31 mouse cellular contexts compared by ENCODE assay signal in genomic region chr2:163708321-163708720, GRCm38 (mm10). TPM values are rescaled to one million over a fixed set of nuclear protein-coding genes. Genes with fewer than 3 reads are reported as not detected.
A peak's percentile ranks its signal among the peaks of the same experiment; 100 is the strongest.
DNase-seq lines count a peak whose midpoint lies in the region; ATAC-seq lines count a peak whose summit lies in the region.
"Had no signal": no experiment of that assay in that cellular context is flagged by ENCODE, and none has a peak within 500 bp of the region (broad histone marks: within the 10 kb centered on the region; RNA-seq: fewer than 3 reads in every experiment).

No protein-coding gene starts in this region.

- DNase-seq in heart, postnatal 25 days (ENCODE audit: low spot score), result no peak
- no peak for DNase-seq in liver, embryonic 11.5 days (ENCODE audit: low spot score)
- DNase-seq in liver, result no peak
- peak; percentile 62 for DNase-seq in MEL-GATA-1-ER (ENCODE audit: extremely low read depth, low read depth)
- DNase-seq in gastrocnemius, postnatal 14 days, result no peak
- DNase-seq: adrenal gland, adult 8-10 months; cerebellum, adult 2 months; cerebellum, postnatal 14 days; forebrain, postnatal 0 days; gastrocnemius, postnatal 25 days; kidney, adult 11 months; kidney, postnatal 25 days; lung, adult 18-20 months; lung, postnatal 4 days; midbrain, embryonic 14.5 days; right cerebral cortex, postnatal 25 days; spleen, adult 18-20 months; thymus, postnatal 14 days had no signal

- no peak overlapping the region for H3K4me3 ChIP-seq in heart, embryonic 11.5 days (ENCODE audit: low read depth, low read length)
- H3K4me3 ChIP-seq in liver, embryonic 11.5 days (ENCODE audit: low read depth, low read length), result no peak overlapping the region
- H3K4me3 ChIP-seq: embryonic facial prominence, embryonic 10.5 days; embryonic facial prominence, embryonic 15.5 days; forebrain, embryonic 12.5 days; hindbrain, embryonic 10.5 days; hindbrain, embryonic 15.5 days; limb, embryonic 13.5 days; megakaryocyte, embryonic 14.5 days; neural tube, embryonic 15.5 days had no signal

- no peaks in the 10 kb centered on the region for H3K9me3 ChIP-seq in heart, embryonic 11.5 days (replicated peaks; ENCODE audit: control insufficient read depth, low read length)
- no peaks in the 10 kb centered on the region for H3K9me3 ChIP-seq in liver, embryonic 11.5 days (ENCODE audit: control insufficient read depth, low read length)
- H3K9me3 ChIP-seq: embryonic facial prominence, embryonic 10.5 days; embryonic facial prominence, embryonic 15.5 days; forebrain, embryonic 12.5 days; hindbrain, embryonic 10.5 days; hindbrain, embryonic 15.5 days; limb, embryonic 13.5 days; megakaryocyte, embryonic 14.5 days; neural tube, embryonic 15.5 days had no signal

- intact Hi-C loops in heart, postnatal 25 days (cut with DNase I), result no loop called here
- intact Hi-C loops in gastrocnemius, postnatal 14 days (cut with DNase I; ENCODE audit: low total_unique reads), result no loop called here

- H3K9ac ChIP-seq in heart, embryonic 11.5 days (ENCODE audit: low read depth, low read length), result no peak overlapping the region
- no peak overlapping the region for H3K9ac ChIP-seq in liver, embryonic 11.5 days (ENCODE audit: low read depth, low read length)
- H3K9ac ChIP-seq: embryonic facial prominence, embryonic 15.5 days; forebrain, embryonic 12.5 days; forebrain, postnatal 0 days; hindbrain, embryonic 15.5 days; limb, embryonic 13.5 days; neural tube, embryonic 15.5 days had no signal

- H3K4me1 ChIP-seq in heart, embryonic 11.5 days (ENCODE audit: control insufficient read depth, insufficient read depth, low read length), result peaks cover 43% of the 10 kb centered on the region
- peaks cover 19% of the 10 kb centered on the region for H3K4me1 ChIP-seq in liver, embryonic 11.5 days (replicated peaks; ENCODE audit: control insufficient read depth, insufficient read depth, low read length)
- H3K4me1 ChIP-seq: embryonic facial prominence, embryonic 10.5 days; forebrain, embryonic 12.5 days; hindbrain, embryonic 10.5 days; hindbrain, embryonic 15.5 days; neural tube, embryonic 15.5 days had no signal

- no peak for ATAC-seq in heart, embryonic 11.5 days (replicated peaks; ENCODE audit: insufficient number of reproducible peaks, low FRiP score, low TSS enrichment)
- 0 out of 2 replicates have a peak, but pooled peaks have one; percentile 59 for ATAC-seq in liver, embryonic 11.5 days (replicated peaks; ENCODE audit: low FRiP score)
- 0 out of 2 replicates have a peak, but pooled peaks have one; percentile 31 for ATAC-seq in megakaryocyte-erythroid progenitor cell, adult 5-6 weeks (replicated peaks; ENCODE audit: low FRiP score, low TSS enrichment, poor library complexity, severe bottlenecking)
- ATAC-seq: CD4-positive, CD25-positive, alpha-beta regulatory T cell, adult 4 months; forebrain, postnatal 0 days; inflammation-experienced regulatory T-cells, adult 6 months; lung, postnatal 0 days had no signal

- H3K4me2 ChIP-seq in heart, embryonic 11.5 days, result no peak overlapping the region
- peak overlapping the region; percentile 28; the same call in 1 of the 2 replicates for H3K4me2 ChIP-seq in liver, embryonic 11.5 days
- H3K4me2 ChIP-seq: embryonic facial prominence, embryonic 15.5 days; forebrain, embryonic 12.5 days; hindbrain, embryonic 15.5 days; limb, embryonic 13.5 days; neural tube, embryonic 15.5 days had no signal

- no peaks in the 10 kb centered on the region for H3K36me3 ChIP-seq in heart, embryonic 11.5 days (ENCODE audit: control insufficient read depth, insufficient read depth, low read length)
- 0 out of 2 replicates have a peak, but pooled peaks cover 2% of the 10 kb centered on the region for H3K36me3 ChIP-seq in liver, embryonic 11.5 days (ENCODE audit: control insufficient read depth, insufficient read depth, low read length)
- H3K36me3 ChIP-seq: hindbrain, embryonic 15.5 days; limb, embryonic 13.5 days; neural tube, embryonic 15.5 days had no signal

- H3K27me3 ChIP-seq in heart, embryonic 11.5 days (ENCODE audit: control insufficient read depth, insufficient read depth, low read length), result no peaks in the 10 kb centered on the region
- no peaks in the 10 kb centered on the region for H3K27me3 ChIP-seq in liver, embryonic 11.5 days (replicated peaks; ENCODE audit: control insufficient read depth, insufficient read depth, low read length)
- H3K27me3 ChIP-seq: embryonic facial prominence, embryonic 15.5 days; forebrain, embryonic 12.5 days; hindbrain, embryonic 15.5 days; limb, embryonic 13.5 days; megakaryocyte, embryonic 14.5 days; neural tube, embryonic 15.5 days had no signal

- 37% methylated on average over 5 of the region's 5 CpGs for WGBS in heart, embryonic 11.5 days (ENCODE audit: insufficient replicate concordance)
- 44% methylated on average over 5 of the region's 5 CpGs for WGBS in liver, embryonic 11.5 days

- peak overlapping the region; percentile 46; the same call in 1 of the 2 replicates for H3K27ac ChIP-seq in heart, embryonic 11.5 days (ENCODE audit: low read depth, low read length)
- no peak overlapping the region; the same call in 1 of the 2 replicates for H3K27ac ChIP-seq in liver, embryonic 11.5 days (ENCODE audit: low read depth, low read length)
- H3K27ac ChIP-seq: embryonic facial prominence, embryonic 10.5 days; embryonic facial prominence, embryonic 15.5 days; forebrain, embryonic 12.5 days; hindbrain, embryonic 10.5 days; hindbrain, embryonic 15.5 days; limb, embryonic 13.5 days; neural tube, embryonic 15.5 days had no signal

RNA-seq across cellular contexts. Expression of gene Ada, which starts 41.7 kb away (rescaled TPM):
- polyA plus RNA-seq in heart, embryonic 11.5 days (2014; fragmentation: Nextera tagmentation; extraction: Ambion mirVana), result 3.8 and 4.3 TPM in 2 replicates
- total RNA-seq in heart, postnatal 25 days (2021), result under 1 TPM; 0.39 to 0.68 TPM
- polyA plus RNA-seq in liver, embryonic 11.5 days (2014; fragmentation: Nextera tagmentation; extraction: Ambion mirVana), result 10.2 and 11.3 TPM in 2 replicates
- 8.0 and 10.6 TPM in 2 replicates for total RNA-seq in megakaryocyte-erythroid progenitor cell, adult 5-6 weeks (2014; fragmentation: Nextera tagmentation)
- 9.1 and 14.4 TPM in 2 replicates for total RNA-seq in megakaryocyte-erythroid progenitor cell, adult 5-6 weeks (2017)
- total RNA-seq in gastrocnemius, postnatal 14 days (2021), result 1 to 10 TPM in 1 of 2 experiments, under 1 TPM in 1; 0.91 to 1.5 TPM

RNA-seq across cellular contexts. Expression of gene Pkig, which starts 50.1 kb away (rescaled TPM):
- 249 and 252 TPM in 2 replicates for polyA plus RNA-seq in heart, embryonic 11.5 days (2014; fragmentation: Nextera tagmentation; extraction: Ambion mirVana)
- total RNA-seq in heart, postnatal 25 days (2021), result 100 to 1,000 TPM; 211 to 235 TPM
- polyA plus RNA-seq in liver, embryonic 11.5 days (2014; fragmentation: Nextera tagmentation; extraction: Ambion mirVana), result 178 and 186 TPM in 2 replicates
- total RNA-seq in megakaryocyte-erythroid progenitor cell, adult 5-6 weeks (2014; fragmentation: Nextera tagmentation), result 92.1 and 105 TPM in 2 replicates
- 38.2 and 70.3 TPM in 2 replicates for total RNA-seq in megakaryocyte-erythroid progenitor cell, adult 5-6 weeks (2017)
- total RNA-seq in gastrocnemius, postnatal 14 days (2021), result 10 to 100 TPM; 78.2 to 85.3 TPM
